Mouse (Mus musculus): ENCODE measurements around the gene Col5a2. TPM values are rescaled to one million over a fixed set of nuclear protein-coding genes. Genes with fewer than 3 reads are reported as not detected.

Gene Col5a2
- polyA plus RNA-seq, 1 experiment from 2014 or later: 61.5 TPM

- H3K27ac ChIP-seq: no peak overlapping the region
- no peak for ATAC-seq (ENCODE audit: insufficient number of reproducible peaks, insufficient read depth, low FRiP score, low TSS enrichment, low read depth)
- H3K4me2 ChIP-seq: no peak overlapping the region
- H3K9ac ChIP-seq (replicated peaks): no peak overlapping the region
- no peaks in the 10 kb centered on the region for H3K27me3 ChIP-seq
- 95% methylated on average over 1 of the region's 1 CpGs for WGBS
- no peak overlapping the region for H3K4me3 ChIP-seq (replicated peaks)
- no peaks in the 10 kb centered on the region for H3K4me1 ChIP-seq (replicated peaks)
- H3K36me3 ChIP-seq: peaks cover 66% of the 10 kb centered on the region
- no peaks in the 10 kb centered on the region for H3K9me3 ChIP-seq
Measured at GRCm38 (mm10) chr1:45329149-45329548, 173.9 kb downstream of the Col5a2 start.

Other genes starting within 250 kb of the Col5a2 start
- 864 and 890 TPM in 2 replicates for gene Col3a1, start 191.7 kb downstream of the Col5a2 start, polyA plus RNA-seq (2016; fragmentation: Nextera tagmentation; extraction: Ambion mirVana)